14 mouse cellular contexts compared by ENCODE assay signal in the genomic region with DNA sequence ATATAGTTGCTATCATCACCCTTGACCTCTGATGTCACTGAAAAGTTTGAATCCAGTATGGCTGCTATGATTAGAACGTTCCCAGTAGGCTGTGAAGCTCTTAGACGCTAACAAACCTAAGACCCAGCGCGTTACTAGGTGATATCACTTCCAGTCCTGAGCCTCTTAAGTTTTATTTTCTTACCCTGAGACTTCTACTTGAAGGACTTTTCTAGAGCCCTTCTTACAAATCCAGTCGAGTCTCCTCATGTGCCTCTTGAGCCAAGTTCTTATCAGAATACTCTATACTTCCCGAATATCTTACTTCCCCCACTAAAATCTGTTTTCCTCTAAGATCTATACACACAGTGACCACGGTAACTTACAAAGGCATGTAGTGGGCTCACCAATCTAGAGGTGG.
"Had no signal": no experiment of that assay in that cellular context is flagged by ENCODE, and none has a peak within 500 bp of the region (broad histone marks: within the 10 kb centered on the region; RNA-seq: fewer than 3 reads in every experiment).

No protein-coding gene starts in this region.

- H3K9ac ChIP-seq: limb, embryonic 13.5 days; limb, embryonic 15.5 days; liver, embryonic 12.5 days; liver, embryonic 14.5 days; lung, embryonic 14.5 days; midbrain, embryonic 12.5 days; midbrain, embryonic 15.5 days; neural tube, embryonic 12.5 days; stomach, embryonic 15.5 days had no signal

- H3K9me3 ChIP-seq: limb, embryonic 13.5 days; limb, embryonic 15.5 days; liver, embryonic 12.5 days; midbrain, embryonic 10.5 days; midbrain, embryonic 12.5 days; midbrain, embryonic 15.5 days; neural tube, embryonic 12.5 days; stomach, embryonic 15.5 days had no signal

- H3K4me1 ChIP-seq: stomach, embryonic 15.5 days had no signal

- ATAC-seq: liver, embryonic 12.5 days; midbrain, embryonic 15.5 days had no signal

- H3K4me3 ChIP-seq: limb, embryonic 13.5 days; limb, embryonic 15.5 days; liver, embryonic 12.5 days; midbrain, embryonic 10.5 days; midbrain, embryonic 12.5 days; midbrain, embryonic 15.5 days; neural tube, embryonic 12.5 days; stomach, embryonic 15.5 days had no signal

- DNase-seq: lung, embryonic 14.5 days; right cerebral cortex, postnatal 14 days; thymus, postnatal 14 days; thymus, postnatal 36 days had no signal

- H3K4me2 ChIP-seq: limb, embryonic 13.5 days; limb, embryonic 15.5 days; liver, embryonic 12.5 days; lung, embryonic 14.5 days; midbrain, embryonic 12.5 days; midbrain, embryonic 15.5 days; neural tube, embryonic 12.5 days; stomach, embryonic 15.5 days had no signal

- H3K27ac ChIP-seq: limb, embryonic 13.5 days; limb, embryonic 15.5 days; liver, embryonic 12.5 days; liver, embryonic 14.5 days; midbrain, embryonic 10.5 days; midbrain, embryonic 12.5 days; midbrain, embryonic 15.5 days; neural tube, embryonic 12.5 days; stomach, embryonic 15.5 days; stomach, postnatal 0 days had no signal

- H3K27me3 ChIP-seq: limb, embryonic 13.5 days; limb, embryonic 15.5 days; liver, embryonic 12.5 days; midbrain, embryonic 12.5 days; midbrain, embryonic 15.5 days; neural tube, embryonic 12.5 days; stomach, embryonic 15.5 days had no signal
